Mouse (Mus musculus): ENCODE results near the gene Epb41l3.

DNA sequence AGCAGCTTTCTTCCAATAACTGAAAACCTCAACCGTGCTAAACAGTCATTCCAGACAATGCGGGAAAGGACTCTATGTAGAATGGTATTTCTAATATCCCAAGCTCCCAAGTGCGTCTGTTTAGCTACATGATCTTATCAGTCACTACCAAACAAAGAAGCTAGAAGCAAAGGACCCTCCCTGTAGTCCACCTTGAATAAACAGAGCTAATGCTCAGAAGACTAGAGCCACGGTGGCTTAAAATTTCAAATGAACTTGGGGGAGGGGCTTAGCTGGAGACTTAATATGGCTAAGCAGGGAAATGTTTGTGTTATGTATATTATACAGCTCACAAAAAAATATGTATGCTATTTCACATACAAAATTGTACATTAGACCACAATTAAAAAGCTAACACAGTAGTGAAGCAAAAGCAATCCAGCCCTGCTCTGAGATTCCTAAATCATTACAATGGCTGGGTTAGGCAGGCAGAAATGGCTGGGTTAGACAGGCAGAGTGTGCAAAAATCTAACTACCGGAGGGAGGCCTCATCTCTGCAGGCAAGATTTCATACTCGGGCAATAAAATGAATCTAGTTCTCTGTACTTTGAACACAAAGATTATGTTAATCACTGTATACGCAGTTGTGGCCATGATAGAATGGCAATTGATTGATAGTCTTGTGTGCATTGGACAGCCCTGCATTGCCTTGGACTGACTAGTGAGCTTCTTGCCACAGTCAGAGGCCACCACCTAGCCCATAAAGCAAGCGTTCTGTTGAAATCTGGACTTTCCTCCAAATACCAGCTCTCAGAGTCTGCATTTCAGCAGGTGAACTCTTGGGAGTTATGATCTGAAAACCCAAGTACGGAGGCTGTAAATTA is 13.4 kb upstream of the Epb41l3 start:
- TF ChIP-seq CTCF (IDR thresholded peaks at IDR 0.05 in 2 of 3, conservative IDR thresholded peaks at IDR 0.05 in 1 of 3; ENCODE audit: control insufficient read depth in 1 of 3, insufficient read depth in 1 of 3, low read depth in 2 of 3, low read length in 3 of 3, poor library complexity in 1 of 3, severe bottlenecking in 1 of 3) (no peak), EP300 (IDR thresholded peaks at IDR 0.05; ENCODE audit: low read depth in 1 of 2, low read length in 2 of 2) (no peak), RCOR1 (IDR thresholded peaks at IDR 0.05; ENCODE audit: low read depth, low read length) (no peak), SMC3 (IDR thresholded peaks at IDR 0.05; ENCODE audit: low read depth, low read length) (no peak)

All from MEL (cell line).